Mouse (Mus musculus) activated CD4-positive, CD25-positive, alpha-beta regulatory T cell (primary cell): ENCODE data around the gene Sh2d1a. TPM values are rescaled to one million over a fixed set of nuclear protein-coding genes. Genes with fewer than 3 reads are reported as not detected.

Experiments
- polyA plus RNA-seq, 2 experiments: library from polyadenylated mRNA; unstranded; fragments of 100-300 nt; shearing (Covaris generic); gene quantifications; one replicate each; pipeline ENCODE4 v1.2.1; 2017

Sh2d1a gene
- 100 to 1,000 TPM; 173 to 249 TPM for polyA plus RNA-seq

DNA sequence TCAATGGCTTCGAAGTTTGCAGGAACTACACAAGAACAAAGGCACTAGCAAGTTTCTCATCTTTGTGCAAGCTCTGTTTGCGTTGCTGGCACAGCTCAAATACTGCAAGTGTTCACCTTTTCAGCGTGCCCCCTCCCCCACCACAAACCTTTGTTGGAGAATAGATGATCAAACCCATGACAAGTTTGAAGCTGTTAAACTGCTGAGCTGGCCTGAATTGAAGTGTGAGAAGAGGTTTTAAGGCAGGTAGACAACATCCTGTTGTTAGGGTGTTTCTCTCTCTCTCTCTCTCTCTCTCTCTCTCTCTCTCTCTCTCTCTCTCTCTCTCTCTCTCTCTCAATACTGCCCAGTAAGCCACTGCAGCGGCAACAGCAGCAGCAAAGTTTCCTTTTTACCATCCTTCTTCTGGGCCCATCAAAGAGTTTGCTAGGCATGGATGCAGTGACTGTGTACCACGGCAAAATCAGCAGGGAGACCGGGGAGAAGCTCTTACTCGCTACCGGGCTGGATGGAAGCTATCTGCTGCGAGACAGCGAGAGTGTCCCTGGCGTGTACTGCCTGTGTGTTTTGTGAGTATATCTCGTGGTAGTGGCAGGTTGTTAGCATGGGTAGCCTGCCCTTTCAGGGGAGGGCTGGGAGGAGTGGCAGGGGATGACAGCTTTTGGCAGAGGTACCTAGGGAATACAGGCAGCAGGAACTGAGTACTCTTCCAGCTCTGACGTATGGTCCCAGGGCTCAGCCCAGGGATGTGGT, at the start of gene Sh2d1a:
Gene Sh2d1a (plus strand): TSS at position 163 of the 753 bp plus-strand sequence.

DNA sequence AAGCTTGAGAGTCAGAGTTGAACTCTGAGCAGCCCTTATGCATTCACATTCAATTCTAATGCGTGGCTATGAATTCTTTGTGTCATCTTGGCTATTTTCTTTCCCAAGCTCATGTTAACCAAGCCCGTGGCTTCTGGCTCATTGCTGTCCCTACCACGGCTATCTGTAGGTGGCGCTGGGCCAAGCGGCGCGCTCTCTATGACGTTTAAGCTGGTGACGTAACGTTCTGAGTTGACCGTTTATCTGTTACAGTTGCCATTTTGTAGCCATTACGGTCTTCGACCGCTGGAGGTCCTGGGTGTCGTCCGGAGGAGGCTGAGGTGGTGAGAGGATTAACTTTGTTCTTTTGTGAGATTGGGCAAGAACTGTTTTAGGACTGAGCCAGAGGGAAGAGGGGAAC, 12.8 kb upstream of the Sh2d1a start, which contains the start of gene Tex13c2:
Gene Tex13c2 (plus strand): TSS at position 246 of the 400 bp plus-strand sequence.

Other genes with a start within 250 kb of the Sh2d1a start
- gene Tex13c2, start 12.8 kb upstream of the Sh2d1a start, polyA plus RNA-seq, result not detected